Comparison of ENCODE assay signal across 8 mouse cellular contexts in genomic region chr7:140828171-140828881, GRCm38 (mm10). TPM values are rescaled to one million over a fixed set of nuclear protein-coding genes. Genes with fewer than 3 reads are reported as not detected.
DNase-seq lines count a peak whose midpoint lies in the region; ATAC-seq lines count a peak whose summit lies in the region.

No protein-coding gene starts in this region.

- H3K9me3 ChIP-seq in heart, embryonic 14.5 days (ENCODE audit: control insufficient read depth, low read length), result no peaks in the 10 kb centered on the region
- H3K9me3 ChIP-seq in heart, embryonic 10.5 days, result no peaks in the 10 kb centered on the region
- H3K9me3 ChIP-seq in megakaryocyte, embryonic 14.5 days, result no peaks in the 10 kb centered on the region

- no peak overlapping the region for H3K27ac ChIP-seq in heart, embryonic 14.5 days (replicated peaks in 1 of 2; ENCODE audit: control insufficient read depth in 1 of 2, insufficient read depth in 1 of 2, low read depth in 2 of 2, low read length in 2 of 2)
- no peak overlapping the region for H3K27ac ChIP-seq in heart, embryonic 10.5 days

- ATAC-seq in heart, embryonic 14.5 days (ENCODE audit: insufficient number of reproducible peaks, insufficient read depth, low FRiP score, low read depth), result no peak
- peak; percentile 46; the same call in 1 of the 2 replicates for ATAC-seq in erythroblast, adult 5-6 weeks (replicated peaks; ENCODE audit: low FRiP score, poor library complexity, severe bottlenecking)

- DNase-seq in heart, embryonic 10.5 days (ENCODE audit: low spot score), result no peak
- DNase-seq in R1 (ENCODE audit: low read depth, low spot score), result peak; percentile 77
- peak; percentile 36 to 62 for DNase-seq in kidney, postnatal 4 days
- DNase-seq in telencephalon, adult 2 months (ENCODE audit: low read depth, low spot score), result peak; percentile 91
- no peak for DNase-seq in gastrocnemius, postnatal 10 days

- no peak overlapping the region for H3K9ac ChIP-seq in heart, embryonic 14.5 days (ENCODE audit: low read length)

- no peaks in the 10 kb centered on the region for H3K4me1 ChIP-seq in heart, embryonic 14.5 days (ENCODE audit: control insufficient read depth in 2 of 2, insufficient read depth in 2 of 2, low read length in 2 of 2)
- H3K4me1 ChIP-seq in heart, embryonic 10.5 days, result no peaks in the 10 kb centered on the region
- H3K4me1 ChIP-seq in megakaryocyte, embryonic 14.5 days, result peaks cover 10% of the 10 kb centered on the region

- WGBS in heart, embryonic 14.5 days, result 29% methylated on average over 8 of the region's 8 CpGs
- 35% methylated on average over 8 of the region's 8 CpGs for WGBS in heart, embryonic 10.5 days

- no peak overlapping the region for H3K4me3 ChIP-seq in heart, embryonic 14.5 days (ENCODE audit: control insufficient read depth in 1 of 2, insufficient read depth in 1 of 2, low read depth in 1 of 2, low read length in 2 of 2)
- no peak overlapping the region for H3K4me3 ChIP-seq in heart, embryonic 10.5 days
- peak overlapping the region; percentile 80 for H3K4me3 ChIP-seq in megakaryocyte, embryonic 14.5 days (replicated peaks)

- no peaks in the 10 kb centered on the region for H3K27me3 ChIP-seq in heart, embryonic 14.5 days (ENCODE audit: control insufficient read depth, insufficient read depth, low read length)
- peaks cover 16% of the 10 kb centered on the region for H3K27me3 ChIP-seq in heart, embryonic 10.5 days (ENCODE audit: insufficient read depth, poor library complexity, severe bottlenecking)
- peaks cover 28% of the 10 kb centered on the region for H3K27me3 ChIP-seq in megakaryocyte, embryonic 14.5 days (replicated peaks)

- peak overlapping the region; percentile 3; the same call in 1 of the 2 replicates for H3K4me2 ChIP-seq in heart, embryonic 14.5 days (ENCODE audit: low read length)

- no peaks in the 10 kb centered on the region for H3K36me3 ChIP-seq in heart, embryonic 14.5 days (ENCODE audit: control insufficient read depth, insufficient read depth, low read length)
- no peaks in the 10 kb centered on the region for H3K36me3 ChIP-seq in heart, embryonic 10.5 days
- no peaks in the 10 kb centered on the region for H3K36me3 ChIP-seq in megakaryocyte, embryonic 14.5 days (replicated peaks; ENCODE audit: low read length)

RNA-seq across cellular contexts. Expression of gene Zfp941, which starts 6.3 kb away (rescaled TPM):
- 0.75 and 0.86 TPM in 2 replicates for polyA plus RNA-seq in heart, embryonic 14.5 days (2014; fragmentation: Nextera tagmentation; extraction: Ambion mirVana)
- 1.0 and 1.1 TPM in 2 replicates for polyA plus RNA-seq in heart, embryonic 10.5 days (2016; fragmentation: Nextera tagmentation; extraction: Ambion mirVana)
- total RNA-seq in erythroblast, adult 5-6 weeks (2015; ENCODE audit: low replicate concordance), result not detected in 2 replicates
- total RNA-seq in erythroblast, adult 5-6 weeks (2017; ENCODE audit: low replicate concordance), result 0.28 and 0.51 TPM in 2 replicates
- polyA plus RNA-seq in megakaryocyte, embryonic 14.5 days (2012; ENCODE audit: insufficient read depth, low replicate concordance), result 1.8 TPM in 1 of 2 replicates, not detected in the other
- under 1 TPM; 0.12 to 0.16 TPM for total RNA-seq in gastrocnemius, postnatal 10 days (2021)

RNA-seq across cellular contexts. Expression of gene Urah, which starts 6.5 kb away (rescaled TPM):
- polyA plus RNA-seq in heart, embryonic 14.5 days (2014; fragmentation: Nextera tagmentation; extraction: Ambion mirVana), result not detected in 2 replicates
- polyA plus RNA-seq in heart, embryonic 10.5 days (2016; fragmentation: Nextera tagmentation; extraction: Ambion mirVana), result 0.85 TPM in 1 of 2 replicates, not detected in the other
- not detected in 2 replicates for total RNA-seq in erythroblast, adult 5-6 weeks (2015; ENCODE audit: low replicate concordance)
- not detected in 2 replicates for total RNA-seq in erythroblast, adult 5-6 weeks (2017; ENCODE audit: low replicate concordance)
- polyA plus RNA-seq in megakaryocyte, embryonic 14.5 days (2012; ENCODE audit: insufficient read depth, low replicate concordance), result not detected in 2 replicates
- total RNA-seq in gastrocnemius, postnatal 10 days (2021), result not detected

RNA-seq across cellular contexts. Expression of gene Scgb1c1, which starts 17.0 kb away (rescaled TPM):
- not detected in 2 replicates for polyA plus RNA-seq in heart, embryonic 14.5 days (2014; fragmentation: Nextera tagmentation; extraction: Ambion mirVana)
- not detected in 2 replicates for polyA plus RNA-seq in heart, embryonic 10.5 days (2016; fragmentation: Nextera tagmentation; extraction: Ambion mirVana)
- not detected in 2 replicates for total RNA-seq in erythroblast, adult 5-6 weeks (2015; ENCODE audit: low replicate concordance)
- total RNA-seq in erythroblast, adult 5-6 weeks (2017; ENCODE audit: low replicate concordance), result not detected in 2 replicates
- polyA plus RNA-seq in megakaryocyte, embryonic 14.5 days (2012; ENCODE audit: insufficient read depth, low replicate concordance), result 1.1 TPM in 1 of 2 replicates, not detected in the other
- not detected for total RNA-seq in gastrocnemius, postnatal 10 days (2021)

RNA-seq across cellular contexts. Expression of gene Odf3, which starts 19.3 kb away (rescaled TPM):
- 0.12 TPM in 1 of 2 replicates, not detected in the other for polyA plus RNA-seq in heart, embryonic 14.5 days (2014; fragmentation: Nextera tagmentation; extraction: Ambion mirVana)
- not detected in 2 replicates for polyA plus RNA-seq in heart, embryonic 10.5 days (2016; fragmentation: Nextera tagmentation; extraction: Ambion mirVana)
- total RNA-seq in erythroblast, adult 5-6 weeks (2015; ENCODE audit: low replicate concordance), result not detected in 2 replicates
- total RNA-seq in erythroblast, adult 5-6 weeks (2017; ENCODE audit: low replicate concordance), result not detected in 2 replicates
- 0.13 TPM in 1 of 2 replicates, not detected in the other for polyA plus RNA-seq in megakaryocyte, embryonic 14.5 days (2012; ENCODE audit: insufficient read depth, low replicate concordance)
- not detected for total RNA-seq in gastrocnemius, postnatal 10 days (2021)

RNA-seq across cellular contexts. Expression of gene Gm45785, which starts 27.8 kb away (rescaled TPM):
- polyA plus RNA-seq in heart, embryonic 14.5 days (2014; fragmentation: Nextera tagmentation; extraction: Ambion mirVana), result not detected in 2 replicates
- not detected in 2 replicates for polyA plus RNA-seq in heart, embryonic 10.5 days (2016; fragmentation: Nextera tagmentation; extraction: Ambion mirVana)
- not detected in 2 replicates for total RNA-seq in erythroblast, adult 5-6 weeks (2015; ENCODE audit: low replicate concordance)
- not detected in 2 replicates for total RNA-seq in erythroblast, adult 5-6 weeks (2017; ENCODE audit: low replicate concordance)
- not detected in 2 replicates for polyA plus RNA-seq in megakaryocyte, embryonic 14.5 days (2012; ENCODE audit: insufficient read depth, low replicate concordance)
- total RNA-seq in gastrocnemius, postnatal 10 days (2021), result not detected

Comparison
In these comparisons a context has a peak if more than half of its experiments do, and no peak if none do; other contexts are left out.
1. DNase-seq: peak in R1 (single experiment), kidney, postnatal 4 days (2 of 2) and telencephalon, adult 2 months (single experiment); none in heart, embryonic 10.5 days (single experiment) and gastrocnemius, postnatal 10 days (single experiment).